Mouse (Mus musculus): ENCODE measurements at regions not wholly inside any gene's neighbourhood (a gene's known extent, or its start where the extent isn't known, plus 50 kb on each side); places are given as distances from the start of the nearest gene placed in this dataset.

DNA sequence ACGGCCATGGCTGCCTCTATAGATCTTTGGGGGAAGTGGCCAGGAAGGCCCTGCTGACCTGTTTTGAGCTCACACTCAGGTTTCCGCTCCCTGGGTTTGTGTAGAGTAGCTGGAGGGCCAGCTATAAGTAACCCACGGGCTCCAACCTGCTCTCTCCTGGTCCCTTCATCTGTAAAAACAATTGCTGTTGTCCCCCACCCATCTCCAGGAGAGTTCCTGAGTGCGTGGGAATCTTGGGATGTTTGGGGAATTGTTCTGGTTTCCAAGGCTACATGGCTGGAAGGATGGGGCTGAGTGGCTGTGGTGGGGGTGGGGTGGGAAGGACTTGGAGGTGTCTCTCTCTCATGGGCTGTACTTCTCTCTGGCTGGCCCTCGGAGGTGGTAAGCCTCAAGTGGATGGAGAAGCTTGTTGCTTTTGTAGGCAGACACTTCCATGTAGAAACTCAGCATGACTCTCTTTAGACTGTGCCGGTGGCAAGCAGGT lies 86.0 kb downstream of the Ackr3 start:
- no peak for TF ChIP-seq CTCF (IDR thresholded peaks at IDR 0.05; ENCODE audit: extremely low read depth, insufficient read length, insufficient replicate concordance, low read depth, low read length)
- no peak for TF ChIP-seq POLR2A (IDR thresholded peaks at IDR 0.05; ENCODE audit: low read depth, low read length)

Data from small intestine, adult 2 months (tissue).